ENCODE assay signal across 17 mouse cellular contexts in genomic region chr13:7994198-7994597, GRCm38 (mm10).
DNase-seq lines count a peak whose midpoint lies in the region; ATAC-seq lines count a peak whose summit lies in the region.
"Had no signal": no experiment of that assay in that cellular context is flagged by ENCODE, and none has a peak within 500 bp of the region (broad histone marks: within the 10 kb centered on the region; RNA-seq: fewer than 3 reads in every experiment).

No protein-coding gene starts in this region.

- no peak overlapping the region for H3K9ac ChIP-seq in forebrain, embryonic 13.5 days
- H3K9ac ChIP-seq in limb, embryonic 13.5 days, result no peak overlapping the region
- H3K9ac ChIP-seq: embryonic facial prominence, embryonic 12.5 days; kidney, embryonic 15.5 days; liver, embryonic 14.5 days had no signal

- intact Hi-C loops in left cerebral cortex, postnatal 4 days (cut with DNase I), result no loop called here

- no peaks in the 10 kb centered on the region for H3K4me1 ChIP-seq in forebrain, embryonic 13.5 days
- no peaks in the 10 kb centered on the region for H3K4me1 ChIP-seq in forebrain, embryonic 10.5 days
- H3K4me1 ChIP-seq in limb, embryonic 13.5 days, result no peaks in the 10 kb centered on the region
- H3K4me1 ChIP-seq: embryonic facial prominence, embryonic 12.5 days; kidney, embryonic 15.5 days; midbrain, embryonic 10.5 days had no signal

- H3K9me3 ChIP-seq in forebrain, embryonic 13.5 days (replicated peaks), result no peaks in the 10 kb centered on the region
- H3K9me3 ChIP-seq in forebrain, embryonic 10.5 days, result no peaks in the 10 kb centered on the region
- H3K9me3 ChIP-seq in limb, embryonic 13.5 days, result no peaks in the 10 kb centered on the region
- H3K9me3 ChIP-seq: embryonic facial prominence, embryonic 12.5 days; kidney, embryonic 15.5 days; midbrain, embryonic 10.5 days had no signal

- H3K27ac ChIP-seq in forebrain, embryonic 13.5 days, result no peak overlapping the region
- H3K27ac ChIP-seq in forebrain, embryonic 10.5 days, result no peak overlapping the region
- no peak overlapping the region for H3K27ac ChIP-seq in limb, embryonic 13.5 days
- H3K27ac ChIP-seq: embryonic facial prominence, embryonic 12.5 days; kidney, embryonic 15.5 days; liver, embryonic 14.5 days; midbrain, embryonic 10.5 days had no signal

- 70% methylated on average over 5 of the region's 5 CpGs for WGBS in forebrain, embryonic 13.5 days
- 91% methylated on average over 5 of the region's 5 CpGs for WGBS in forebrain, embryonic 10.5 days
- 45% methylated on average over 5 of the region's 5 CpGs for WGBS in limb, embryonic 13.5 days

- no peak overlapping the region for H3K4me2 ChIP-seq in forebrain, embryonic 13.5 days
- H3K4me2 ChIP-seq in limb, embryonic 13.5 days (replicated peaks), result no peak overlapping the region
- H3K4me2 ChIP-seq: embryonic facial prominence, embryonic 12.5 days; kidney, embryonic 15.5 days had no signal

- no peak for DNase-seq in forebrain, embryonic 10.5 days (ENCODE audit: extremely low spot score, low spot score)
- peak; percentile 11 for DNase-seq in left cerebral cortex, adult 11 months (ENCODE audit: low spot score)
- DNase-seq in left cerebral cortex, postnatal 4 days, result no peak
- peak; percentile 1 to 37 for DNase-seq in frontal cortex, postnatal 36 days (ENCODE audit: low spot score in 2 of 2)
- DNase-seq in thymus, postnatal 14 days, result no peak
- no peak for DNase-seq in adrenal gland, postnatal 25 days
- DNase-seq: adrenal gland, adult 8-10 months; cerebellum, postnatal 36 days; lung, postnatal 14 days; retina, postnatal 1 day had no signal

- no peaks in the 10 kb centered on the region for H3K27me3 ChIP-seq in forebrain, embryonic 13.5 days
- no peaks in the 10 kb centered on the region for H3K27me3 ChIP-seq in forebrain, embryonic 10.5 days (ENCODE audit: poor library complexity, severe bottlenecking)
- H3K27me3 ChIP-seq in limb, embryonic 13.5 days, result no peaks in the 10 kb centered on the region
- H3K27me3 ChIP-seq: embryonic facial prominence, embryonic 12.5 days; kidney, embryonic 15.5 days had no signal

- H3K4me3 ChIP-seq in forebrain, embryonic 13.5 days, result no peak overlapping the region
- no peak overlapping the region for H3K4me3 ChIP-seq in forebrain, embryonic 10.5 days
- no peak overlapping the region for H3K4me3 ChIP-seq in limb, embryonic 13.5 days
- H3K4me3 ChIP-seq: embryonic facial prominence, embryonic 12.5 days; kidney, embryonic 15.5 days; midbrain, embryonic 10.5 days had no signal

- H3K36me3 ChIP-seq in forebrain, embryonic 13.5 days (ENCODE audit: poor library complexity, severe bottlenecking), result no peaks in the 10 kb centered on the region
- H3K36me3 ChIP-seq in forebrain, embryonic 10.5 days (replicated peaks), result no peaks in the 10 kb centered on the region
- H3K36me3 ChIP-seq in limb, embryonic 13.5 days, result no peaks in the 10 kb centered on the region
- H3K36me3 ChIP-seq: embryonic facial prominence, embryonic 12.5 days; kidney, embryonic 15.5 days; midbrain, embryonic 10.5 days had no signal

- 0 out of 2 replicates have a peak, but pooled peaks have one; percentile 57 for ATAC-seq in forebrain, embryonic 13.5 days
- peak; percentile 61 for ATAC-seq in limb, embryonic 13.5 days (ENCODE audit: low FRiP score, low read depth)
- ATAC-seq: inflammation-experienced regulatory T-cells, adult 6 months had no signal

Comparison
In these comparisons a context has a peak if more than half of its experiments do, and no peak if none do; other contexts are left out.
1. DNase-seq: peak in left cerebral cortex, adult 11 months (single experiment) and frontal cortex, postnatal 36 days (2 of 2); none in forebrain, embryonic 10.5 days (single experiment), left cerebral cortex, postnatal 4 days (single experiment), thymus, postnatal 14 days (single experiment) and adrenal gland, postnatal 25 days (single experiment).